Mouse (Mus musculus) T-helper 17 cell (primary cell): ENCODE measurements around the gene Gtf2a2.
"Not testable (repeated sequence)": the region's sequence is repeated elsewhere in the genome, so short reads cannot be mapped to it uniquely, and the experiment has no call there.

ENCODE experiments used
- in situ Hi-C, 2 experiments: fragments of 300-600 bp; cut with MboI, MseI; formaldehyde crosslinking; loops; 1 replicate in 1 of 2; 2 replicates in 1 of 2; pipeline ENCODE4 v1.15.1; 2025; ENCODE audit warnings: high pct_unique_total_duplicates in 2 of 2

Gene Gtf2a2

GRCm38 (mm10) chr9:70018879-70019278 is 6.5 kb downstream of the Gtf2a2 start:
- in situ Hi-C loops: no loop called here

GRCm38 (mm10) chr9:70021610-70022009 is 9.3 kb downstream of the Gtf2a2 start:
- in situ Hi-C loops: no loop called here

GRCm38 (mm10) chr9:70022083-70022482 is 9.7 kb downstream of the Gtf2a2 start:
- in situ Hi-C loops: no loop called here

- in situ Hi-C loops: not testable (repeated sequence)
Observed at GRCm38 (mm10) chr9:70023615-70024014, 11.3 kb downstream of the Gtf2a2 start.

GRCm38 (mm10) chr9:70024648-70025047 is 12.3 kb downstream of the Gtf2a2 start:
- in situ Hi-C loops: loop anchor here in 1 of 2 experiments (5.0 kb wide), 1 partner anchor 53 kb away; no protein-coding TSS in a partner anchor

- in situ Hi-C loops: loop anchor here in 1 of 2 experiments (5.0 kb wide), 1 partner anchor 52 kb away; no protein-coding TSS in a partner anchor
Observed at GRCm38 (mm10) chr9:70025365-70026012, 13.1 kb downstream of the Gtf2a2 start.

GRCm38 (mm10) chr9:70032167-70032566 is 19.8 kb downstream of the Gtf2a2 start:
- in situ Hi-C loops: no loop called here

- in situ Hi-C loops: no loop called here
Observed at GRCm38 (mm10) chr9:70033056-70033455, 20.7 kb downstream of the Gtf2a2 start.

- in situ Hi-C loops: no loop called here
Observed at GRCm38 (mm10) chr9:70034702-70035101, 22.4 kb downstream of the Gtf2a2 start.

GRCm38 (mm10) chr9:70036646-70037045 is 24.3 kb downstream of the Gtf2a2 start:
- in situ Hi-C loops: no loop called here

GRCm38 (mm10) chr9:70037988-70038387 is 25.6 kb downstream of the Gtf2a2 start, which contains the start of gene Gcnt3:
Gcnt3 (minus strand) TSS chr9:70038088.
- in situ Hi-C loops: no loop called here

GRCm38 (mm10) chr9:70039597-70040385 is 27.4 kb downstream of the Gtf2a2 start:
- in situ Hi-C loops: no loop called here

GRCm38 (mm10) chr9:70040570-70040969 is 28.2 kb downstream of the Gtf2a2 start:
- in situ Hi-C loops: no loop called here

- in situ Hi-C loops: no loop called here
Observed at GRCm38 (mm10) chr9:70042137-70042536, 29.8 kb downstream of the Gtf2a2 start.

- in situ Hi-C loops: no loop called here
Observed at GRCm38 (mm10) chr9:70042935-70043334, 30.6 kb downstream of the Gtf2a2 start.

- in situ Hi-C loops: no loop called here
Observed at GRCm38 (mm10) chr9:70044865-70045264, 32.5 kb downstream of the Gtf2a2 start.

- in situ Hi-C loops: no loop called here
Observed at GRCm38 (mm10) chr9:70046255-70046654, 33.9 kb downstream of the Gtf2a2 start.

- in situ Hi-C loops: no loop called here
Observed at GRCm38 (mm10) chr9:70047839-70048238, 35.5 kb downstream of the Gtf2a2 start.

- in situ Hi-C loops: no loop called here
Observed at GRCm38 (mm10) chr9:70048280-70048679, 35.9 kb downstream of the Gtf2a2 start.

GRCm38 (mm10) chr9:70048751-70049415 is 36.5 kb downstream of the Gtf2a2 start:
- in situ Hi-C loops: no loop called here

- in situ Hi-C loops: no loop called here
Observed at GRCm38 (mm10) chr9:70049416-70049783, 37.0 kb downstream of the Gtf2a2 start.

- in situ Hi-C loops: no loop called here
Observed at GRCm38 (mm10) chr9:70049839-70050238, 37.5 kb downstream of the Gtf2a2 start.
